Mouse (Mus musculus): ENCODE measurements at regions not wholly inside any gene's neighbourhood (a gene's known extent, or its start where the extent isn't known, plus 50 kb on each side); places are given as distances from the start of the nearest gene placed in this dataset.

GRCm38 (mm10) chr10:24481926-24482612, 113.2 kb upstream of the Ccn2 start:
- Histone ChIP-seq H3K4me1 (0 out of 2 replicates have a peak, but pooled peaks cover 5% of the 10 kb centered on the region), H3K9ac (replicated peaks) (no peak overlapping the region), H3K27ac (replicated peaks) (no peak overlapping the region), H3K36me3 (no peaks in the 10 kb centered on the region), H3K27me3 (replicated peaks) (no peaks in the 10 kb centered on the region), H3K9me3 (replicated peaks) (no peaks in the 10 kb centered on the region), H3K4me2 (no peak overlapping the region), H3K4me3 (replicated peaks) (no peak overlapping the region)
- 89% methylated on average over 9 of the region's 9 CpGs for WGBS
- ATAC-seq (ENCODE audit: low FRiP score) = no peak

- Histone ChIP-seq H3K4me3 (replicated peaks) (no peak overlapping the region), H3K27ac (replicated peaks) (no peak overlapping the region), H3K9ac (replicated peaks) (no peak overlapping the region), H3K36me3 (no peaks in the 10 kb centered on the region), H3K27me3 (replicated peaks) (no peaks in the 10 kb centered on the region), H3K4me1 (0 out of 2 replicates have a peak, but pooled peaks cover 5% of the 10 kb centered on the region), H3K9me3 (replicated peaks) (no peaks in the 10 kb centered on the region), H3K4me2 (no peak overlapping the region)
- ATAC-seq (ENCODE audit: low FRiP score) = no peak
- 77% methylated on average over 3 of the region's 3 CpGs for WGBS
These were observed 112.2 kb upstream of the Ccn2 start for GRCm38 (mm10) chr10:24483053-24483452.

- Histone ChIP-seq H3K9ac (replicated peaks) (no peak overlapping the region), H3K4me3 (replicated peaks) (no peak overlapping the region), H3K4me2 (no peak overlapping the region), H3K27ac (replicated peaks) (no peak overlapping the region), H3K36me3 (no peaks in the 10 kb centered on the region), H3K27me3 (replicated peaks) (no peaks in the 10 kb centered on the region), H3K9me3 (replicated peaks) (no peaks in the 10 kb centered on the region), H3K4me1 (0 out of 2 replicates have a peak, but pooled peaks cover 5% of the 10 kb centered on the region)
- WGBS = 17% methylated on average over 5 of the region's 5 CpGs
- ATAC-seq (ENCODE audit: low FRiP score) = no peak
These were observed 111.1 kb upstream of the Ccn2 start for GRCm38 (mm10) chr10:24484101-24484660.

- Histone ChIP-seq H3K9me3 (replicated peaks) (no peaks in the 10 kb centered on the region), H3K4me1 (0 out of 2 replicates have a peak, but pooled peaks cover 5% of the 10 kb centered on the region), H3K4me2 (no peak overlapping the region), H3K36me3 (no peaks in the 10 kb centered on the region), H3K27me3 (replicated peaks) (no peaks in the 10 kb centered on the region), H3K27ac (replicated peaks) (no peak overlapping the region), H3K9ac (replicated peaks) (no peak overlapping the region), H3K4me3 (replicated peaks) (no peak overlapping the region)
- WGBS = 54% methylated on average over 5 of the region's 5 CpGs
- no peak for ATAC-seq (ENCODE audit: low FRiP score)
These were observed 109.8 kb upstream of the Ccn2 start for GRCm38 (mm10) chr10:24485461-24485860.

- no peak overlapping the region for H3K9ac ChIP-seq (replicated peaks)
- no peak for ATAC-seq (ENCODE audit: low FRiP score)
- H3K9me3 ChIP-seq (replicated peaks) = no peaks in the 10 kb centered on the region
- H3K27me3 ChIP-seq (replicated peaks) = no peaks in the 10 kb centered on the region
- H3K36me3 ChIP-seq = no peaks in the 10 kb centered on the region
- 70% methylated on average over 1 of the region's 1 CpGs for WGBS
- H3K4me1 ChIP-seq = 0 out of 2 replicates have a peak, but pooled peaks cover 5% of the 10 kb centered on the region
- no peak overlapping the region for H3K4me2 ChIP-seq
- no peak overlapping the region for H3K4me3 ChIP-seq (replicated peaks)
- H3K27ac ChIP-seq (replicated peaks) = no peak overlapping the region
These were observed 109.0 kb upstream of the Ccn2 start for GRCm38 (mm10) chr10:24486224-24486623.

- H3K4me1 ChIP-seq = 0 out of 2 replicates have a peak, but pooled peaks cover 5% of the 10 kb centered on the region
- H3K4me2 ChIP-seq = no peak overlapping the region
- 85% methylated on average over 3 of the region's 3 CpGs for WGBS
- H3K4me3 ChIP-seq (replicated peaks) = no peak overlapping the region
- no peak for ATAC-seq (ENCODE audit: low FRiP score)
- H3K27ac ChIP-seq (replicated peaks) = no peak overlapping the region
- H3K9ac ChIP-seq (replicated peaks) = no peak overlapping the region
- H3K27me3 ChIP-seq (replicated peaks) = no peaks in the 10 kb centered on the region
- H3K9me3 ChIP-seq (replicated peaks) = no peaks in the 10 kb centered on the region
- H3K36me3 ChIP-seq = no peaks in the 10 kb centered on the region
These were observed 107.3 kb upstream of the Ccn2 start for GRCm38 (mm10) chr10:24487915-24488314.

GRCm38 (mm10) chr10:24490432-24490831, 104.8 kb upstream of the Ccn2 start:
- Histone ChIP-seq H3K27ac (replicated peaks) (no peak overlapping the region), H3K9ac (replicated peaks) (no peak overlapping the region), H3K4me1 (0 out of 2 replicates have a peak, but pooled peaks cover 1% of the 10 kb centered on the region), H3K4me3 (replicated peaks) (no peak overlapping the region), H3K9me3 (replicated peaks) (no peaks in the 10 kb centered on the region), H3K4me2 (no peak overlapping the region), H3K36me3 (no peaks in the 10 kb centered on the region), H3K27me3 (replicated peaks) (no peaks in the 10 kb centered on the region)
- no peak for ATAC-seq (ENCODE audit: low FRiP score)
- WGBS = 87% methylated on average over 2 of the region's 2 CpGs

GRCm38 (mm10) chr10:24491848-24492247, 103.4 kb upstream of the Ccn2 start:
- Histone ChIP-seq H3K27ac (replicated peaks) (no peak overlapping the region), H3K4me2 (no peak overlapping the region), H3K36me3 (no peaks in the 10 kb centered on the region), H3K9ac (replicated peaks) (no peak overlapping the region), H3K9me3 (replicated peaks) (no peaks in the 10 kb centered on the region), H3K4me3 (replicated peaks) (no peak overlapping the region), H3K4me1 (no peaks in the 10 kb centered on the region), H3K27me3 (replicated peaks) (no peaks in the 10 kb centered on the region)
- WGBS = 92% methylated on average over 3 of the region's 3 CpGs
- no peak for ATAC-seq (ENCODE audit: low FRiP score)

GRCm38 (mm10) chr10:24493392-24493791, 101.8 kb upstream of the Ccn2 start:
- H3K4me1 ChIP-seq = no peaks in the 10 kb centered on the region
- no peaks in the 10 kb centered on the region for H3K9me3 ChIP-seq (replicated peaks)
- H3K4me3 ChIP-seq (replicated peaks) = no peak overlapping the region
- no peak overlapping the region for H3K4me2 ChIP-seq
- no peak overlapping the region for H3K9ac ChIP-seq (replicated peaks)
- ATAC-seq (ENCODE audit: low FRiP score) = no peak
- WGBS = 71% methylated on average over 4 of the region's 4 CpGs
- H3K27ac ChIP-seq (replicated peaks) = no peak overlapping the region
- H3K27me3 ChIP-seq (replicated peaks) = no peaks in the 10 kb centered on the region
- H3K36me3 ChIP-seq = no peaks in the 10 kb centered on the region

GRCm38 (mm10) chr10:24493936-24494335, 101.3 kb upstream of the Ccn2 start:
- ATAC-seq (ENCODE audit: low FRiP score) = no peak
- Histone ChIP-seq H3K36me3 (no peaks in the 10 kb centered on the region), H3K4me1 (no peaks in the 10 kb centered on the region), H3K27me3 (replicated peaks) (no peaks in the 10 kb centered on the region), H3K4me2 (no peak overlapping the region), H3K27ac (replicated peaks) (no peak overlapping the region), H3K4me3 (replicated peaks) (no peak overlapping the region), H3K9ac (replicated peaks) (no peak overlapping the region), H3K9me3 (replicated peaks) (no peaks in the 10 kb centered on the region)
- 63% methylated on average over 6 of the region's 6 CpGs for WGBS

- Histone ChIP-seq H3K27ac (replicated peaks) (no peak overlapping the region), H3K9me3 (replicated peaks) (no peaks in the 10 kb centered on the region), H3K4me2 (no peak overlapping the region), H3K4me3 (replicated peaks) (no peak overlapping the region), H3K27me3 (replicated peaks) (no peaks in the 10 kb centered on the region), H3K9ac (replicated peaks) (no peak overlapping the region), H3K36me3 (no peaks in the 10 kb centered on the region), H3K4me1 (no peaks in the 10 kb centered on the region)
- ATAC-seq (ENCODE audit: low FRiP score) = no peak
- WGBS = 90% methylated on average over 11 of the region's 11 CpGs
These were observed 75.3 kb upstream of the Ccn2 start for GRCm38 (mm10) chr10:24519795-24520512.

- H3K36me3 ChIP-seq = no peaks in the 10 kb centered on the region
- H3K9me3 ChIP-seq (replicated peaks) = no peaks in the 10 kb centered on the region
- H3K27ac ChIP-seq (replicated peaks) = no peak overlapping the region
- no peak for ATAC-seq (ENCODE audit: low FRiP score)
- H3K27me3 ChIP-seq (replicated peaks) = no peaks in the 10 kb centered on the region
- WGBS = 82% methylated on average over 3 of the region's 3 CpGs
- H3K9ac ChIP-seq (replicated peaks) = no peak overlapping the region
- H3K4me2 ChIP-seq = no peak overlapping the region
- no peak overlapping the region for H3K4me3 ChIP-seq (replicated peaks)
- H3K4me1 ChIP-seq = no peaks in the 10 kb centered on the region
These were observed 74.7 kb upstream of the Ccn2 start for GRCm38 (mm10) chr10:24520515-24520914.
